Mouse (Mus musculus): Measurements from ENCODE around the gene A930004D18Rik. TPM values are rescaled to one million over a fixed set of nuclear protein-coding genes. Genes with fewer than 3 reads are reported as not detected.

A930004D18Rik gene
- polyA plus RNA-seq, 1 experiment = not detected

DNA sequence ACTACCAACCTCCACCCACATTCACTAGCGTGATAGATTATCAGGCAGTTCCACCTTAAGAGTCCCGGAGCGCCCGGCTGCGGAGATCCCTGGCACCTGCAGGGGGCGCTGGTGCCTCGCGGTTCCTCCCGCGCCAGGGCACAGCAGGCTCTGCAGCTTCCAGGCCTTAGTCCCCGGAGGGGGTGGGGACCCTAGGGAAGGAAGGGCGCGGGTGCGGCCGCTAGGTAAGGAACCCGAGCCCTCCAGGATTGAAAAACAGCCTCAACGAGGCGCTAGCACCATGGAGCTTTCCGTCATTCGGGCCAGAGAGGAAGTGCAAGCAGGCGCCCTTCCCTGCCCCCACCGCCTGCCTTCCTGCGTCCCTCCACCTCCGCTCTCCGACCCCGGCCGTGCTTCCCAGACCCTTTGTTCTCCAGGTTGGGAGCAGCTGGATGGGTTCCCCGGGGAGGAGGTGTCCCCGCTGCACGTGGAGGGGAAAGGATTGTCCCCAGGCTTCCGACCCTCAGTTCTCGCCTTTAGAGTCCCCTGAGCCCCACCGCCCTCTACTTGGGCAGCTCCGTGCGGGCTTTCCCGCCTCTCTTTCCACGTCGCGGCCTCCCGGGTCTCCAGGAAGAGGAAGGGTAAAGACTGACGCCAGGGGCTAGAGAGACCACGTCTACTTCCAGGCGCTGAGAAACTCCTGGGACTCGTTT, 9.9 kb downstream of the A930004D18Rik start:
- H3K4me3 ChIP-seq (replicated peaks; ENCODE audit: control insufficient read depth, low read depth, low read length) = peak overlapping the region; percentile 77
- H3K4me1 ChIP-seq (ENCODE audit: control insufficient read depth, insufficient read depth, low read length) = peaks cover 2% of the 10 kb centered on the region; the same call in 1 of the 2 replicates
- TF ChIP-seq POLR2A (IDR thresholded peaks at IDR 0.05; ENCODE audit: borderline replicate concordance, control insufficient read depth, low read depth, low read length) = peak; percentile 19; the same call in 1 of the 2 replicates
- TF ChIP-seq CTCF (IDR thresholded peaks at IDR 0.05; ENCODE audit: control insufficient read depth, insufficient read depth, low read length) = peak; percentile 82
- under 1% methylated on average over 44 of the region's 44 CpGs for WGBS
- H3K27ac ChIP-seq (ENCODE audit: control insufficient read depth, insufficient read depth, low read depth, low read length, poor library complexity) = peak overlapping the region; percentile 34; the same call in 1 of the 2 replicates

DNA sequence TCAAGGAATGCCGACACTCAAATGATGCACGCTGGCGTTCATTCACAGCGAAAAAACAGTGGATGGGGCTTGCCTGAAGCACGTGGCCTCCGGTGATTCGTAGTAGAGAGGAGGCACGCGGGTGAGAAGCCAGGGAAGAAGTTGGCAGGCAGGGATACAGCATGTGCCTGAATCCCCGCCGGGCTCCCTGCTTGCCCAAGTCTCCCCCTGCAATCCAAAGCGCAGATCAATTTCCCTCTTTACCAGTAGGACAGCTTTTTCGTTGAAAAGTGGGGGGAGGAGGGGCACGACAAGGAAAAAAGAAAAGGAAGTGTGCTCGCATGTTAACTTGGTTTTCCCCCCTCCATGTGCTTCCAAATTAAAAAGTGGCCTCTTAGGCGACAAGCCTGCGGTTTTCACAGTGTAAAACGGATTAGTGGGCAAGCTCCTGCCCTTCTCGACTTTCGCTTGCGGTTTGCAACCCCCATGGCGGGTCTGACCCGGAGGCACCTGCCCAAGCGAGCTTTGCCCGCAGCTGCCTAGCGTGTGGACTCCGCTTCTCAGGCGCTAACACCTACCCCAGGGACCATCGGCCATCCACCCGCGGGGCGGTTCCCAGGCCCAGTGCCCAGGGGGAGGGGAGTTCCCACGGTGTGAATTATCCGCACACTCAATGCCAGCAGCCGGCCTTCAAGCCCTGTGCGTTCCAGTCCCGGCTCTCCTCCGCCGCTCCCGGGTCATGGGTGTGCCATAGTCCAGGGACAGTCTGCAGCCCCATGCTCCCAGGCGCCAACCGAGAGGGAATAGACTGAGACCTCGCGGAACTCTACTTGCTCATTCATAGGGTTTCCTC, 11.2 kb downstream of the A930004D18Rik start:
- peaks cover 2% of the 10 kb centered on the region; the same call in 1 of the 2 replicates for H3K4me1 ChIP-seq (ENCODE audit: control insufficient read depth, insufficient read depth, low read length)
- no peak for TF ChIP-seq CTCF (IDR thresholded peaks at IDR 0.05; ENCODE audit: control insufficient read depth, insufficient read depth, low read length)
- TF ChIP-seq POLR2A (IDR thresholded peaks at IDR 0.05; ENCODE audit: borderline replicate concordance, control insufficient read depth, low read depth, low read length) = no peak
- H3K4me3 ChIP-seq (replicated peaks; ENCODE audit: control insufficient read depth, low read depth, low read length) = peak overlapping the region; percentile 8
- under 1% methylated on average over 44 of the region's 44 CpGs for WGBS
- no peak overlapping the region for H3K27ac ChIP-seq (ENCODE audit: control insufficient read depth, insufficient read depth, low read depth, low read length, poor library complexity)

DNA sequence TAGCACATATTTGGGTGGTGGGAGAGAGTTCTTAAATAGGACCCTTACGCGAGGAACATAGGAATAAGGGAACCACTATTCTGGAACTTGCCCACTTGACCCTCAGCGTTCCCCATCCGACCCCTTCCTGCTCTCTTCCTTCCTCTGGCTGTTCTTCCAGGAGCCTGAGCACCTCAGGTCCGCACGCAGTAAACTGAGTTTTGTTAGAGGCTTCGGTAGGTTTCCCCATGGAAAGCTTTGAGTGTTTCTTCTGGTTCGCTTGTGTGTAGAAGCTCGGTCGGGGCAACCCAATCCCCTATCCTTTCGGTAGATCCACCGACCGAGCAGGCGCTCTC, 11.8 kb downstream of the A930004D18Rik start:
- 4% methylated on average over 14 of the region's 14 CpGs for WGBS
- TF ChIP-seq POLR2A (IDR thresholded peaks at IDR 0.05; ENCODE audit: borderline replicate concordance, control insufficient read depth, low read depth, low read length) (no peak), CTCF (IDR thresholded peaks at IDR 0.05; ENCODE audit: control insufficient read depth, insufficient read depth, low read length) (no peak)
- Histone ChIP-seq H3K27ac (ENCODE audit: control insufficient read depth, insufficient read depth, low read depth, low read length, poor library complexity) (no peak overlapping the region), H3K4me3 (replicated peaks; ENCODE audit: control insufficient read depth, low read depth, low read length) (no peak overlapping the region), H3K4me1 (ENCODE audit: control insufficient read depth, insufficient read depth, low read length) (peaks cover 2% of the 10 kb centered on the region; the same call in 1 of the 2 replicates)

DNA sequence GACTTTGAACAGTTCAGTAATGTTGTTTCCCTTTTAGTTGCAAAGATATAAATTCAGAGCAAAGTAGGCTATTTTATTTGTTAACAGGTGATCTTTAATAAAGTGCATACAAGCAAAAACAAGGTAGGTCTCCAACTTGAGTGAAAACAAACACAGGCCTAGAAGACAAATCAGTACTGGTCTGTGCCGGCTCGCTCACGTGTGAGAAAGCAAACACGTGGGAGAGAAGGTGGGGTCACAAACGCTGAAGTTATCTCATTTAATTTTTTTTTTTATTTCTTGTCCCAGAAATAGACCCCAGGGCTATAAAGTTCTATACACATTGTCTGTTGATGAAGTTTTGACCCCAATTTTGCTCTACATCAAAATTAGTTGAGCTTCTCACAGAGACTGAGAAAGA, 12.4 kb downstream of the A930004D18Rik start:
- Histone ChIP-seq H3K4me1 (ENCODE audit: control insufficient read depth, insufficient read depth, low read length) (peaks cover 2% of the 10 kb centered on the region; the same call in 1 of the 2 replicates), H3K4me3 (replicated peaks; ENCODE audit: control insufficient read depth, low read depth, low read length) (no peak overlapping the region), H3K27ac (ENCODE audit: control insufficient read depth, insufficient read depth, low read depth, low read length, poor library complexity) (no peak overlapping the region)
- TF ChIP-seq POLR2A (IDR thresholded peaks at IDR 0.05; ENCODE audit: borderline replicate concordance, control insufficient read depth, low read depth, low read length) (no peak), CTCF (IDR thresholded peaks at IDR 0.05; ENCODE audit: control insufficient read depth, insufficient read depth, low read length) (no peak)
- WGBS = 60% methylated on average over 5 of the region's 5 CpGs

- TF ChIP-seq CTCF (IDR thresholded peaks at IDR 0.05; ENCODE audit: control insufficient read depth, insufficient read depth, low read length) (no peak), POLR2A (IDR thresholded peaks at IDR 0.05; ENCODE audit: borderline replicate concordance, control insufficient read depth, low read depth, low read length) (no peak)
- Histone ChIP-seq H3K4me3 (replicated peaks; ENCODE audit: control insufficient read depth, low read depth, low read length) (no peak overlapping the region), H3K27ac (ENCODE audit: control insufficient read depth, insufficient read depth, low read depth, low read length, poor library complexity) (no peak overlapping the region), H3K4me1 (ENCODE audit: control insufficient read depth, insufficient read depth, low read length) (peaks cover 2% of the 10 kb centered on the region; the same call in 1 of the 2 replicates)
- 63% methylated on average over 1 of the region's 1 CpGs for WGBS
Observed at GRCm38 (mm10) chr2:18022886-18023285, 14.7 kb downstream of the A930004D18Rik start.

- TF ChIP-seq CTCF (IDR thresholded peaks at IDR 0.05; ENCODE audit: control insufficient read depth, insufficient read depth, low read length) (no peak), POLR2A (IDR thresholded peaks at IDR 0.05; ENCODE audit: borderline replicate concordance, control insufficient read depth, low read depth, low read length) (no peak)
- Histone ChIP-seq H3K27ac (ENCODE audit: control insufficient read depth, insufficient read depth, low read depth, low read length, poor library complexity) (no peak overlapping the region), H3K4me3 (replicated peaks; ENCODE audit: control insufficient read depth, low read depth, low read length) (no peak overlapping the region), H3K4me1 (ENCODE audit: control insufficient read depth, insufficient read depth, low read length) (no peaks in the 10 kb centered on the region)
- 60% methylated on average over 1 of the region's 1 CpGs for WGBS
Observed at GRCm38 (mm10) chr2:18019122-18019521, 18.4 kb downstream of the A930004D18Rik start.

- H3K4me1 ChIP-seq (ENCODE audit: control insufficient read depth, insufficient read depth, low read length) = no peaks in the 10 kb centered on the region
- 82% methylated on average over 6 of the region's 6 CpGs for WGBS
- H3K4me3 ChIP-seq (replicated peaks; ENCODE audit: control insufficient read depth, low read depth, low read length) = no peak overlapping the region
- TF ChIP-seq CTCF (IDR thresholded peaks at IDR 0.05; ENCODE audit: control insufficient read depth, insufficient read depth, low read length) (no peak), POLR2A (IDR thresholded peaks at IDR 0.05; ENCODE audit: borderline replicate concordance, control insufficient read depth, low read depth, low read length) (no peak)
- H3K27ac ChIP-seq (ENCODE audit: control insufficient read depth, insufficient read depth, low read depth, low read length, poor library complexity) = no peak overlapping the region
Observed at GRCm38 (mm10) chr2:18017321-18017720, 20.2 kb downstream of the A930004D18Rik start.

- Histone ChIP-seq H3K4me3 (replicated peaks; ENCODE audit: control insufficient read depth, low read depth, low read length) (no peak overlapping the region), H3K27ac (ENCODE audit: control insufficient read depth, insufficient read depth, low read depth, low read length, poor library complexity) (no peak overlapping the region), H3K4me1 (ENCODE audit: control insufficient read depth, insufficient read depth, low read length) (no peaks in the 10 kb centered on the region)
- 84% methylated on average over 1 of the region's 1 CpGs for whole genome bisulfite sequencing
- TF ChIP-seq POLR2A (IDR thresholded peaks at IDR 0.05; ENCODE audit: borderline replicate concordance, control insufficient read depth, low read depth, low read length) = no peak
- TF ChIP-seq CTCF (IDR thresholded peaks at IDR 0.05; ENCODE audit: control insufficient read depth, insufficient read depth, low read length) = no peak
Observed at GRCm38 (mm10) chr2:18016639-18017038, 20.9 kb downstream of the A930004D18Rik start.
